In genomic region chr2:12879492-12879891, GRCm38 (mm10) we compare ENCODE assay signal across 21 mouse cellular contexts. TPM values are rescaled to one million over a fixed set of nuclear protein-coding genes. Genes with fewer than 3 reads are reported as not detected.
A peak's percentile ranks its signal among the peaks of the same experiment; 100 is the strongest.
DNase-seq lines count a peak whose midpoint lies in the region; ATAC-seq and TF ChIP-seq lines count a peak whose summit lies in the region.
"Had no signal": no experiment of that assay in that cellular context is flagged by ENCODE, and none has a peak within 500 bp of the region (broad histone marks: within the 10 kb centered on the region; RNA-seq: fewer than 3 reads in every experiment).

No protein-coding gene starts in this region.

- no peaks in the 10 kb centered on the region for H3K79me2 ChIP-seq in liver, adult 2 months (ENCODE audit: control insufficient read depth, insufficient read depth, low read length)

- TF ChIP-seq CTCF in liver, adult 2 months (IDR thresholded peaks at IDR 0.05; ENCODE audit: low read depth, low read length), result no peak
- TF ChIP-seq CTCF in lung, postnatal 0 days (IDR thresholded peaks at IDR 0.05), result no peak

- peaks cover 8% of the 10 kb centered on the region; the same call in 1 of the 2 replicates for H3K4me1 ChIP-seq in liver, adult 2 months (ENCODE audit: control insufficient read depth, insufficient read depth, low read length)
- no peaks in the 10 kb centered on the region for H3K4me1 ChIP-seq in intestine, embryonic 16.5 days (ENCODE audit: control insufficient read depth, insufficient read depth, low read length)
- no peaks in the 10 kb centered on the region for H3K4me1 ChIP-seq in liver, embryonic 13.5 days (replicated peaks)
- no peaks in the 10 kb centered on the region for H3K4me1 ChIP-seq in lung, postnatal 0 days (ENCODE audit: insufficient read depth, low read depth, low read length)
- H3K4me1 ChIP-seq: embryonic facial prominence, embryonic 13.5 days; heart, embryonic 10.5 days; hindbrain, embryonic 10.5 days; limb, embryonic 15.5 days; neural tube, embryonic 13.5 days had no signal

- no peaks in the 10 kb centered on the region for H3K9me3 ChIP-seq in intestine, embryonic 16.5 days (ENCODE audit: control insufficient read depth, low read length)
- H3K9me3 ChIP-seq in liver, embryonic 13.5 days (replicated peaks), result no peaks in the 10 kb centered on the region
- no peaks in the 10 kb centered on the region for H3K9me3 ChIP-seq in lung, postnatal 0 days (ENCODE audit: low read length)
- H3K9me3 ChIP-seq: embryonic facial prominence, embryonic 13.5 days; forebrain, embryonic 15.5 days; heart, embryonic 10.5 days; hindbrain, embryonic 10.5 days; limb, embryonic 15.5 days; neural tube, embryonic 13.5 days had no signal

- no peak overlapping the region for H3K27ac ChIP-seq in liver, adult 2 months (replicated peaks; ENCODE audit: insufficient read depth, low read depth, low read length)
- H3K27ac ChIP-seq in intestine, embryonic 16.5 days (ENCODE audit: low read length), result no peak overlapping the region
- no peak overlapping the region for H3K27ac ChIP-seq in liver, embryonic 13.5 days
- no peak overlapping the region for H3K27ac ChIP-seq in lung, postnatal 0 days (ENCODE audit: low read length)
- H3K27ac ChIP-seq: embryonic facial prominence, embryonic 13.5 days; forebrain, embryonic 15.5 days; heart, embryonic 10.5 days; hindbrain, embryonic 10.5 days; hindbrain, postnatal 0 days; limb, embryonic 15.5 days; neural tube, embryonic 13.5 days had no signal

- TF ChIP-seq EP300 in lung, postnatal 0 days (IDR thresholded peaks at IDR 0.05), result no peak

- WGBS in liver, adult 2 months, result 13% methylated on average over 2 of the region's 2 CpGs
- 52% methylated on average over 2 of the region's 2 CpGs for WGBS in intestine, embryonic 16.5 days
- WGBS in liver, embryonic 13.5 days (ENCODE audit: insufficient replicate concordance), result 39% methylated on average over 2 of the region's 2 CpGs
- 52% methylated on average over 2 of the region's 2 CpGs for WGBS in lung, postnatal 0 days

- H3K36me3 ChIP-seq in liver, adult 2 months (ENCODE audit: control insufficient read depth, insufficient read depth, low read length), result no peaks in the 10 kb centered on the region
- H3K36me3 ChIP-seq in intestine, embryonic 16.5 days (ENCODE audit: control insufficient read depth, insufficient read depth, low read length), result no peaks in the 10 kb centered on the region
- H3K36me3 ChIP-seq in liver, embryonic 13.5 days, result no peaks in the 10 kb centered on the region
- no peaks in the 10 kb centered on the region for H3K36me3 ChIP-seq in lung, postnatal 0 days (ENCODE audit: insufficient read depth, low read length)
- H3K36me3 ChIP-seq: embryonic facial prominence, embryonic 13.5 days; forebrain, embryonic 15.5 days; heart, embryonic 10.5 days; hindbrain, embryonic 10.5 days; limb, embryonic 15.5 days; neural tube, embryonic 13.5 days had no signal

- H3K9ac ChIP-seq in liver, adult 2 months (ENCODE audit: low read depth, low read length), result no peak overlapping the region
- H3K9ac ChIP-seq in intestine, embryonic 16.5 days (ENCODE audit: low read depth, low read length), result no peak overlapping the region
- H3K9ac ChIP-seq in liver, embryonic 13.5 days, result no peak overlapping the region
- no peak overlapping the region for H3K9ac ChIP-seq in lung, postnatal 0 days (replicated peaks; ENCODE audit: low read depth)
- H3K9ac ChIP-seq: embryonic facial prominence, embryonic 13.5 days; forebrain, embryonic 15.5 days; limb, embryonic 15.5 days; neural tube, embryonic 13.5 days had no signal

- peak; percentile 42; the same call in 1 of the 2 replicates for ATAC-seq in intestine, embryonic 16.5 days
- ATAC-seq in liver, embryonic 13.5 days (ENCODE audit: low read depth), result peak; percentile 45; the same call in 1 of the 2 replicates
- no peak for ATAC-seq in lung, postnatal 0 days
- ATAC-seq: activated CD4-positive, CD25-positive, alpha-beta regulatory T cell, adult 4 months; CD4-positive, CD25-positive, alpha-beta regulatory T cell, adult 4 months; forebrain, embryonic 15.5 days; hindbrain, postnatal 0 days had no signal

- no peak for TF ChIP-seq POLR2A in liver, adult 2 months (IDR thresholded peaks at IDR 0.05; ENCODE audit: extremely low read depth, insufficient read depth, low read length)

- peak; percentile 98 for DNase-seq in liver, adult 2 months (ENCODE audit: extremely low read depth, low read depth, low spot score)
- no peak for DNase-seq in liver
- no peak for DNase-seq in liver, embryonic 13.5 days
- DNase-seq in left cerebral cortex, adult 11 months (ENCODE audit: low spot score), result no peak
- DNase-seq in lung, postnatal 0 days (ENCODE audit: low spot score), result no peak
- no peak for DNase-seq in frontal cortex, postnatal 10 days (ENCODE audit: low spot score in 2 of 2)
- DNase-seq: adrenal gland, postnatal 14 days; cerebellum, postnatal 10 days; lung, postnatal 14 days; midbrain, embryonic 14.5 days; thymus, postnatal 36 days had no signal

- no peaks in the 10 kb centered on the region for H3K27me3 ChIP-seq in liver, adult 2 months (ENCODE audit: control insufficient read depth, insufficient read depth, low read length)
- no peaks in the 10 kb centered on the region for H3K27me3 ChIP-seq in intestine, embryonic 16.5 days (replicated peaks; ENCODE audit: control insufficient read depth, insufficient read depth, low read length)
- H3K27me3 ChIP-seq in liver, embryonic 13.5 days, result no peaks in the 10 kb centered on the region
- H3K27me3 ChIP-seq in lung, postnatal 0 days (replicated peaks; ENCODE audit: insufficient read depth, low read length), result no peaks in the 10 kb centered on the region
- H3K27me3 ChIP-seq: embryonic facial prominence, embryonic 13.5 days; forebrain, embryonic 15.5 days; limb, embryonic 15.5 days; neural tube, embryonic 13.5 days had no signal

- H3K4me2 ChIP-seq in intestine, embryonic 16.5 days (ENCODE audit: low read depth, low read length), result no peak overlapping the region
- H3K4me2 ChIP-seq in liver, embryonic 13.5 days, result no peak overlapping the region
- no peak overlapping the region for H3K4me2 ChIP-seq in lung, postnatal 0 days (replicated peaks; ENCODE audit: low read depth, low read length)
- H3K4me2 ChIP-seq: embryonic facial prominence, embryonic 13.5 days; forebrain, embryonic 15.5 days; limb, embryonic 15.5 days; neural tube, embryonic 13.5 days had no signal

- H3K4me3 ChIP-seq in liver, adult 2 months (ENCODE audit: insufficient read depth, low read depth, low read length), result no peak overlapping the region
- no peak overlapping the region for H3K4me3 ChIP-seq in intestine, embryonic 16.5 days (ENCODE audit: low read length)
- no peak overlapping the region for H3K4me3 ChIP-seq in liver, embryonic 13.5 days (replicated peaks)
- no peak overlapping the region for H3K4me3 ChIP-seq in lung, postnatal 0 days (ENCODE audit: low read depth, low read length)
- H3K4me3 ChIP-seq: embryonic facial prominence, embryonic 13.5 days; forebrain, embryonic 15.5 days; heart, embryonic 10.5 days; hindbrain, embryonic 10.5 days; limb, embryonic 15.5 days; neural tube, embryonic 13.5 days had no signal

RNA-seq across cellular contexts. Expression of gene Pter, which starts 44.3 kb away (rescaled TPM):
- 111 and 115 TPM in 2 replicates for total RNA-seq in liver, adult 2 months (2014; rRNA removed)
- polyA plus RNA-seq in liver, adult 2 months (2012; rRNA removed), result 49.9 and 64.0 TPM in 2 replicates
- polyA plus RNA-seq in intestine, embryonic 16.5 days (2015; fragmentation: Nextera tagmentation; extraction: Ambion mirVana), result 28.3 and 36.4 TPM in 2 replicates
- polyA plus RNA-seq in liver, embryonic 13.5 days (2015; fragmentation: Nextera tagmentation; extraction: Ambion mirVana), result 33.5 and 41.4 TPM in 2 replicates
- polyA plus RNA-seq in lung, postnatal 0 days (2015; fragmentation: Nextera tagmentation; extraction: Ambion mirVana), result 9.1 and 10.9 TPM in 2 replicates
